Mouse (Mus musculus) hindbrain, postnatal 0 days (tissue): ENCODE results near the gene Gpc5. TPM values are rescaled to one million over a fixed set of nuclear protein-coding genes. Genes with fewer than 3 reads are reported as not detected.

Experiments
- ATAC-seq: fragments of 200-750 bp; cut with Nextera tagmentation; 2 replicates; pipeline ENCODE4 v1.8.0; 2017; ENCODE audit warnings: mild to moderate bottlenecking, moderate TSS enrichment, moderate library complexity
- DNase-seq: peaks from one replicate; pipeline ENCODE4 v3.0.0-alpha.2; 2015; ENCODE audit warnings: low spot score
- H3K27ac ChIP-seq: fragments of 300-500 bp; sonication (generic); 2 replicates; pipeline ENCODE4 v1.5.1; 2014; ENCODE audit warnings: mild to moderate bottlenecking
- H3K27me3 ChIP-seq: fragments of 300-500 bp; sonication (generic); 2 replicates; pipeline ENCODE4 v1.6.1; 2014; ENCODE audit warnings: low read length, mixed read lengths; ENCODE audit not compliant: insufficient read depth
- H3K36me3 ChIP-seq: fragments of 300-500 bp; sonication (generic); 2 replicates; pipeline ENCODE4 v1.6.1; 2014; ENCODE audit warnings: low read length, mixed read lengths; ENCODE audit not compliant: insufficient read depth
- H3K4me1 ChIP-seq: fragments of 300-500 bp; sonication (generic); 2 replicates; pipeline ENCODE4 v1.6.1; 2014; ENCODE audit warnings: antibody characterized with exemption, low read length, mixed read lengths; ENCODE audit not compliant: insufficient read depth
- H3K4me2 ChIP-seq: fragments of 300-500 bp; sonication (generic); 2 replicates; pipeline ENCODE4 v1.6.1; 2014; ENCODE audit warnings: low read depth, mild to moderate bottlenecking, low read length, moderate library complexity, mixed read lengths
- H3K4me3 ChIP-seq: fragments of 300-500 bp; sonication (generic); 2 replicates; pipeline ENCODE4 v1.5.1; 2014; ENCODE audit warnings: low read length
- H3K9ac ChIP-seq: fragments of 300-500 bp; sonication (generic); replicated peaks from 2 replicates; pipeline ENCODE4 v1.6.1; 2014; ENCODE audit warnings: mild to moderate bottlenecking, low read length, moderate library complexity, mixed read lengths
- H3K9me3 ChIP-seq: fragments of 300-500 bp; sonication (generic); 2 replicates; pipeline ENCODE4 v1.6.1; 2016; ENCODE audit warnings: low read length, mixed read lengths
- CTCF ChIP-seq: IDR thresholded peaks from 2 replicates; pipeline ENCODE4 v1.5.1; 2016; ENCODE audit warnings: antibody characterized with exemption, control low read depth, low read depth
- WGBS: fragments of 180-500 bp; shearing (Covaris S2); extraction: QIAGEN DNeasy Blood & Tissue Kit; methylation state at CpG from one replicate; pipeline ENCODE4 v1.1.7; 2014; 5-methylcytosine and 5-hydroxymethylcytosine counted together
- polyA plus RNA-seq: library from polyadenylated mRNA; unstranded; fragments of >200 nt; fragmentation: Nextera tagmentation; extraction: Ambion mirVana; gene quantifications from 2 replicates; pipeline ENCODE4 v1.2.1, GENCODE M21; 2015
- total RNA-seq: library from RNA; depleted of rRNA; stranded (reverse); fragments of >200 nt; gene quantifications from 2 replicates; pipeline ENCODE4 v1.2.3, GENCODE M21; 2014

Gpc5 gene
- total and polyA plus RNA-seq, 2 experiments from 2014 or later = 17.4 to 25.6 TPM

GRCm38 (mm10) chr14:115339084-115339483 is 247.1 kb downstream of the Gpc5 start:
- no peaks in the 10 kb centered on the region for H3K27me3 ChIP-seq
- H3K4me3 ChIP-seq = no peak overlapping the region
- no peak overlapping the region for H3K27ac ChIP-seq
- no peaks in the 10 kb centered on the region for H3K4me1 ChIP-seq
- H3K9ac ChIP-seq = no peak overlapping the region
- ATAC-seq (no peak), DNase-seq (no peak)
- TF ChIP-seq CTCF = no peak
- no peaks in the 10 kb centered on the region for H3K36me3 ChIP-seq
- no peaks in the 10 kb centered on the region for H3K9me3 ChIP-seq
- no peak overlapping the region for H3K4me2 ChIP-seq
- WGBS = 81% methylated on average over 3 of the region's 3 CpGs

DNA sequence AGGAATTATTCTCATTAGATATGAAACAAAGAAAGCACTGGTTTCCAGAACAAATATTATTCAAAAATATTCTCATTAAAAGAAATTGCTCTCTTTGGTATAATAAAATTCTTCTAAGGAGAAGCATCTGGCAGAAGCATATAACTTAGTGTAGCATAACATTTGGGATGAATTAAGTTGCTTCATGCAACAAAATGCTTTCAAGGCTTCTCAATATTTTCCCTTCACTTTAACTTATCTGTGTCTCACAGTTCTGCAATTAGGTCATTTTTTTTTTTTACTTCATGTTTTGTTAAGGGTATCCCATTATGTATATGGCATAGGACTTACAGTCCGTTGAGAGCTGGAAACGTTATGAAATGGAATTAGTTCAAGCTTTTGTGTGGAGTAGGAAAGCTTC is 250.6 kb downstream of the Gpc5 start:
- H3K4me1 ChIP-seq = no peaks in the 10 kb centered on the region
- DNase-seq (no peak), ATAC-seq (no peak)
- no peak overlapping the region for H3K4me3 ChIP-seq
- WGBS = 75% methylated on average over 2 of the region's 2 CpGs
- H3K27me3 ChIP-seq = no peaks in the 10 kb centered on the region
- no peaks in the 10 kb centered on the region for H3K9me3 ChIP-seq
- no peak for TF ChIP-seq CTCF
- H3K27ac ChIP-seq = no peak overlapping the region
- H3K4me2 ChIP-seq = no peak overlapping the region
- no peaks in the 10 kb centered on the region for H3K36me3 ChIP-seq
- H3K9ac ChIP-seq = no peak overlapping the region

- no peak for DNase-seq
- no peak overlapping the region for H3K9ac ChIP-seq
- no peaks in the 10 kb centered on the region for H3K4me1 ChIP-seq
- ATAC-seq = no peak
- H3K9me3 ChIP-seq = no peaks in the 10 kb centered on the region
- no peaks in the 10 kb centered on the region for H3K27me3 ChIP-seq
- H3K4me2 ChIP-seq = no peak overlapping the region
- WGBS = 70% methylated on average over 3 of the region's 3 CpGs
- H3K4me3 ChIP-seq = no peak overlapping the region
- no peak overlapping the region for H3K27ac ChIP-seq
- H3K36me3 ChIP-seq = no peaks in the 10 kb centered on the region
- no peak for TF ChIP-seq CTCF
Measured at GRCm38 (mm10) chr14:115349448-115349847, 257.4 kb downstream of the Gpc5 start.

- Histone ChIP-seq H3K9me3 (no peaks in the 10 kb centered on the region), H3K4me3 (no peak overlapping the region), H3K27me3 (no peaks in the 10 kb centered on the region), H3K4me1 (no peaks in the 10 kb centered on the region), H3K27ac (no peak overlapping the region), H3K9ac (no peak overlapping the region), H3K36me3 (no peaks in the 10 kb centered on the region), H3K4me2 (no peak overlapping the region)
- ATAC-seq = no peak
- WGBS = 96% methylated on average over 3 of the region's 3 CpGs
- DNase-seq = no peak
- no peak for TF ChIP-seq CTCF
Measured at GRCm38 (mm10) chr14:115365320-115365935, 273.4 kb downstream of the Gpc5 start.

GRCm38 (mm10) chr14:115369611-115370167 is 277.7 kb downstream of the Gpc5 start:
- ATAC-seq (0 out of 2 replicates have a peak, but pooled peaks have one; percentile 15), DNase-seq (peak; percentile 9)
- H3K27ac ChIP-seq = no peak overlapping the region
- H3K9ac ChIP-seq = no peak overlapping the region
- no peak for TF ChIP-seq CTCF
- no peaks in the 10 kb centered on the region for H3K36me3 ChIP-seq
- 64% methylated on average over 15 of the region's 15 CpGs for WGBS
- H3K9me3 ChIP-seq = no peaks in the 10 kb centered on the region
- H3K4me1 ChIP-seq = no peaks in the 10 kb centered on the region
- no peak overlapping the region for H3K4me3 ChIP-seq
- H3K4me2 ChIP-seq = no peak overlapping the region
- H3K27me3 ChIP-seq = no peaks in the 10 kb centered on the region

DNA sequence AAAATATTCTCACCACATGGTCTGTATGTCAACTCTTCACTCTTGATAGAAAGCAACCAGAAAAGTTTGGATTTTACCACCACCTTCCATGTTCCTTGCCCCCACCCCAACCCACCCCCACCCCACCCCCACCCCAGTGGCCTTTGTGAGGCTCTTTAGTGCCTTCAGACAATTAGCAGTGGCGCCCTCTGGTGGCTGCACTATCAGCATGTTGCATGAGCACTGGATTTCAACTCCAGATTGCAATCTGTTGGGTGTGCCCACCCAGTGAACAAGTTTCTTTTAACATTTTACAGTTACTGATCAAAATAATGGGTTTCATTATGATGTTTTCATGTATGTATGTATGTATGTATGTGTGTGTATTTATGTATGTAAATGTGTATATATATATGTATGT is 279.1 kb downstream of the Gpc5 start:
- no peaks in the 10 kb centered on the region for H3K36me3 ChIP-seq
- peak; percentile 38; the same call in 1 of the 2 replicates for TF ChIP-seq CTCF
- no peak for DNase-seq
- no peak overlapping the region for H3K4me2 ChIP-seq
- 20% methylated on average over 1 of the region's 1 CpGs for WGBS
- no peak overlapping the region for H3K4me3 ChIP-seq
- H3K27ac ChIP-seq = no peak overlapping the region
- no peak for ATAC-seq
- no peaks in the 10 kb centered on the region for H3K9me3 ChIP-seq
- no peaks in the 10 kb centered on the region for H3K27me3 ChIP-seq
- H3K9ac ChIP-seq = no peak overlapping the region
- H3K4me1 ChIP-seq = no peaks in the 10 kb centered on the region

DNA sequence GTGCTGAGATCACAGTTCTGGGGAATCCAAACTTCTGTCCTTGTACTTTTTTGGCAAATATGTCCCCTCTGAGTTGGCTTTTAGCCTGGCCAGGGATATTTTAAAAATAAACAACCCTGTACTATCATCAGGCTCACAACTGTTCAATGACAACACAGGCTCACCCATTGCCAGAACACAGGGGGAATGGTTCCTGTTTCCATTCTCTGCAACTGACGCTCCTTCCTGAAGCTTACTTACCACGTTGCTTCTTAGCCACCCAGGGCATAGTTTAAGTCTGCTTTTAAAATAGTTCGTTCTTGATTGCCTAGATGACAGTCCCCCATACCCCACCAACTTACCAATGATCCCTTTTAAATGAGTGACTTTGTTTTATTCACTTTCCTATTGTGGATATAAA is 299.8 kb downstream of the Gpc5 start:
- no peak for DNase-seq
- no peak for ATAC-seq
- no peaks in the 10 kb centered on the region for H3K27me3 ChIP-seq
- no peak for TF ChIP-seq CTCF
- H3K9ac ChIP-seq = no peak overlapping the region
- no peak overlapping the region for H3K4me2 ChIP-seq
- no peaks in the 10 kb centered on the region for H3K9me3 ChIP-seq
- H3K4me3 ChIP-seq = no peak overlapping the region
- H3K36me3 ChIP-seq = no peaks in the 10 kb centered on the region
- no peaks in the 10 kb centered on the region for H3K4me1 ChIP-seq
- H3K27ac ChIP-seq = no peak overlapping the region
- 79% methylated on average over 3 of the region's 3 CpGs for WGBS
